Mouse (Mus musculus) heart, postnatal 0 days (tissue): ENCODE results near the gene Snrnp200.

Experiments
- CTCF ChIP-seq: IDR thresholded peaks from 2 replicates; pipeline ENCODE4 v1.5.1; 2016; ENCODE audit warnings: antibody characterized with exemption, control low read depth, low read depth
- EP300 ChIP-seq: IDR thresholded peaks from 2 replicates; pipeline ENCODE4 v1.6.1; 2016; ENCODE audit warnings: antibody characterized with exemption, low read depth

- no peak for TF ChIP-seq EP300
- no peak for TF ChIP-seq CTCF
These were observed 43.8 kb downstream of the Snrnp200 start for GRCm38 (mm10) chr2:127251880-127252527.
